In the genomic region with DNA sequence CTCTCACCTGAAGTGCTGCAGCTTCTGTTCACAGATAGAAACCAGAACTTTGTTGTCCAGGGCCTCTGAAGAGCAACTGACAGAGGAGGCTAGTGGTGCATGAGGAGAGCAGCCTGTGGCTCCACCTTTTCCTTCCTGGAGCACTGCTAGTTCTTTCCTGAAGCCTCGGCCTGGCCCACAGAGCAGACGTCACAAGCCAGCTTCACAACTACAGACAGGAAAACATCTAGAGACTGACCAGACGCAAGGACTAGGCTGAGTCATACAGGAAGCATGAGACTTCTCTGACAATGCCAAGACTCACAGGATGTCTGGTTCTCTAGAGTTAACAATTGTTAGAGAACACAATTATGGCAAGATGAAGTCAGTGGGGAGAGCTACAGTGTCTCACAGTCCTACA, we compare ENCODE assay signal across 9 mouse cellular contexts. TPM values are rescaled to one million over a fixed set of nuclear protein-coding genes. Genes with fewer than 3 reads are reported as not detected.
A peak's percentile ranks its signal among the peaks of the same experiment; 100 is the strongest.
DNase-seq lines count a peak whose midpoint lies in the region; ATAC-seq lines count a peak whose summit lies in the region.
"Had no signal": no experiment of that assay in that cellular context is flagged by ENCODE, and none has a peak within 500 bp of the region (broad histone marks: within the 10 kb centered on the region; RNA-seq: fewer than 3 reads in every experiment).

A gene (minus strand): TSS at position 120 of the 400 bp plus-strand sequence.

- no peak within 1 kb of the TSS for H3K4me2 ChIP-seq in kidney, embryonic 14.5 days (replicated peaks; ENCODE audit: low read depth, low read length)

- H3K4me3 ChIP-seq in kidney, embryonic 14.5 days (ENCODE audit: low read length): no peak within 1 kb of the TSS

- no peaks in the 10 kb centered on the region for H3K9me3 ChIP-seq in kidney, embryonic 14.5 days (ENCODE audit: control insufficient read depth, low read length)

- H3K9ac ChIP-seq in kidney, embryonic 14.5 days (ENCODE audit: low read depth, low read length): no peak within 1 kb of the TSS

- no peaks in the 10 kb centered on the region for H3K27me3 ChIP-seq in kidney, embryonic 14.5 days (ENCODE audit: control insufficient read depth, insufficient read depth, low read length)

- ATAC-seq in kidney, embryonic 14.5 days (ENCODE audit: low FRiP score, low TSS enrichment): 0 out of 2 replicates have a peak, but pooled peaks have one; percentile 35

- no peaks in the 10 kb centered on the region for H3K4me1 ChIP-seq in kidney, embryonic 14.5 days (ENCODE audit: control insufficient read depth, insufficient read depth, low read length)

- H3K27ac ChIP-seq in kidney, embryonic 14.5 days (ENCODE audit: low read depth, low read length): no peak within 1 kb of the TSS

- peak; percentile 6 for DNase-seq in layer of hippocampus, adult 9-10 months (ENCODE audit: low spot score)
- no peak for DNase-seq in layer of hippocampus, postnatal 10 days (ENCODE audit: low spot score in 2 of 2)
- peak; percentile 30 for DNase-seq in adipocyte (ENCODE audit: low spot score)
- peak; percentile 99 for DNase-seq in heart, adult 11 months
- peak; percentile 55 for DNase-seq in lung, postnatal 14 days
- no peak for DNase-seq in cerebellum, adult 11-12 months
- DNase-seq in testis, postnatal 14 days (ENCODE audit: low spot score): no peak

- WGBS in kidney, embryonic 14.5 days: 75% methylated on average over 3 of the region's 3 CpGs

- no peaks in the 10 kb centered on the region for H3K36me3 ChIP-seq in kidney, embryonic 14.5 days (ENCODE audit: control insufficient read depth, insufficient read depth, low read length)

RNA-seq across cellular contexts. Expression of the gene that starts here (rescaled TPM):
- total RNA-seq in layer of hippocampus, postnatal 10 days (2021): 1 to 10 TPM; 2.0 to 2.6 TPM
- polyA plus RNA-seq in kidney, embryonic 14.5 days (2014; fragmentation: Nextera tagmentation; extraction: Ambion mirVana): 4.4 and 5.2 TPM in 2 replicates
- total RNA-seq: MEL had no signal

Comparison
In these comparisons a context has a peak if more than half of its experiments do, and no peak if none do; other contexts are left out.
1. DNase-seq: peak in layer of hippocampus, adult 9-10 months (single experiment), adipocyte (single experiment), heart, adult 11 months (single experiment) and lung, postnatal 14 days (single experiment); none in layer of hippocampus, postnatal 10 days (0 of 2), cerebellum, adult 11-12 months (single experiment) and testis, postnatal 14 days (single experiment).